Comparison of ENCODE assay signal across 8 mouse cellular contexts in the genomic region with DNA sequence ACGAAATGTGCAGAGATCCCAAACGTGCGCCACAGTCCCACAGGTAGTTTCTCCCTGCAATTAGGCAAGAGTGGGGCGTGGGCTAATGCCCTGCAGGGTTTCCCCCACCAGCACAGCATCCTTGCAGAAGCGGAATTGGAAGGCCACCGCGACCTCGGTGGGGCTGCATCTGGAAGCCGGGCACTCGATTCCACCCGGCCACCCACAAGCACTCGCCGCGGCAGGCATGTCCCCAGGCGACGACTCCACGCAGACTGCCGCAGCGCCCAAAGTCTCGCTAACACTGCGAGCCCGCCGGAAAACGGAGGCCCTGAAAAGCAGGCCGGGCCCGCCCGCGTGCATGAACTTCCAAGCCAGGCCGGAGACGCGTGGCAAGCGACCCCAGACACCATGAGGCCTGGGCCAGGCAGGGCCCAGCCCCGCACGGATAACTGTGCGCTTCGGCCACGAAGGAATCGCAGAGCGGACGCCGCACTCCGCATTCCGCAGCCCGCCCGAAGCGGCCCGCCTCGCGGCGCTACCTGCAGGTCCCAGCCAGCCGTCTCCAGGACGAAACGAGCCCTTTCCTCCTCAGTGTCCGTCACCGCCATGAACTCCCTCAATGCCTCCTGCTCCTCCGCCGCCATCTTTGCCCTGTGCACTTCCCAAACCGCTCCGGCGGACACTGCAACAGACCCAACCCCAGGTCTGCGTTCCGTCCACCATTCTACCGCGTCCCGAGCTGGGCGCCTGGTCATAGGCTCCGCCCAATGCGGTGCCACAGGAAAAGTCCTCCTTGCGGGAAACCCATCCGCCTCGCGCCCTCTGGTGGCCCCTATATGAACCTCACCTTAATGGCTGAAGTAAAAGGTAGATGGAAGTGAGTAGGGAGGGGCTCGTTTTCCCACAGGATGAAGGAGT.
DNase-seq lines count a peak whose midpoint lies in the region; ATAC-seq lines count a peak whose summit lies in the region.
"Not testable (repeated sequence)": the region's sequence is repeated elsewhere in the genome, so short reads cannot be mapped to it uniquely, and the experiment has no call there.

No protein-coding gene starts in this region.

- 16% methylated on average over 71 of the region's 73 CpGs for WGBS in hindbrain, embryonic 12.5 days

- peak overlapping the region; percentile 64; the same call in 1 of the 2 replicates for H3K27ac ChIP-seq in hindbrain, embryonic 12.5 days

- peak overlapping the region; percentile 57 for H3K4me3 ChIP-seq in hindbrain, embryonic 12.5 days

- H3K4me1 ChIP-seq in hindbrain, embryonic 12.5 days: not testable (repeated sequence)

- not testable (repeated sequence) for H3K9me3 ChIP-seq in hindbrain, embryonic 12.5 days (replicated peaks)

- peak; percentile 88 for DNase-seq in NIH3T3 (ENCODE audit: low read depth)
- DNase-seq in cerebellum, adult 9-11 months: peak; percentile 88
- peak; percentile 73 to 78 for DNase-seq in frontal cortex, postnatal 14 days (ENCODE audit: low spot score in 2 of 2)
- peak; percentile 56 to 62 for DNase-seq in layer of hippocampus, postnatal 25 days (ENCODE audit: extremely low spot score in 1 of 2, low spot score in 1 of 2)
- peak; percentile 76 for DNase-seq in lung, postnatal 14 days
- peak; percentile 70 for DNase-seq in retina, adult 2 months (ENCODE audit: low read depth, low spot score)
- DNase-seq in thymus, postnatal 25 days: peak; percentile 72

- not testable (repeated sequence) for H3K27me3 ChIP-seq in hindbrain, embryonic 12.5 days

- peak overlapping the region; percentile 83 for H3K9ac ChIP-seq in hindbrain, embryonic 12.5 days

- peak; percentile 99 for ATAC-seq in hindbrain, embryonic 12.5 days (ENCODE audit: low FRiP score)

- H3K4me2 ChIP-seq in hindbrain, embryonic 12.5 days (replicated peaks): peak overlapping the region; percentile 53

- H3K36me3 ChIP-seq in hindbrain, embryonic 12.5 days: not testable (repeated sequence)

Comparison
In these comparisons a context has a peak if more than half of its experiments do, and no peak if none do; other contexts are left out.
1. Peak in every context shown above with its lines: DNase-seq, ATAC-seq, H3K4me3 ChIP-seq and H3K27ac ChIP-seq.